Mouse (Mus musculus): ENCODE results near the gene Med28. TPM values are rescaled to one million over a fixed set of nuclear protein-coding genes. Genes with fewer than 3 reads are reported as not detected.

Gene Med28
- 129 and 133 TPM in 2 replicates for polyA plus RNA-seq (2015; fragmentation: Nextera tagmentation; extraction: Ambion mirVana)

DNA sequence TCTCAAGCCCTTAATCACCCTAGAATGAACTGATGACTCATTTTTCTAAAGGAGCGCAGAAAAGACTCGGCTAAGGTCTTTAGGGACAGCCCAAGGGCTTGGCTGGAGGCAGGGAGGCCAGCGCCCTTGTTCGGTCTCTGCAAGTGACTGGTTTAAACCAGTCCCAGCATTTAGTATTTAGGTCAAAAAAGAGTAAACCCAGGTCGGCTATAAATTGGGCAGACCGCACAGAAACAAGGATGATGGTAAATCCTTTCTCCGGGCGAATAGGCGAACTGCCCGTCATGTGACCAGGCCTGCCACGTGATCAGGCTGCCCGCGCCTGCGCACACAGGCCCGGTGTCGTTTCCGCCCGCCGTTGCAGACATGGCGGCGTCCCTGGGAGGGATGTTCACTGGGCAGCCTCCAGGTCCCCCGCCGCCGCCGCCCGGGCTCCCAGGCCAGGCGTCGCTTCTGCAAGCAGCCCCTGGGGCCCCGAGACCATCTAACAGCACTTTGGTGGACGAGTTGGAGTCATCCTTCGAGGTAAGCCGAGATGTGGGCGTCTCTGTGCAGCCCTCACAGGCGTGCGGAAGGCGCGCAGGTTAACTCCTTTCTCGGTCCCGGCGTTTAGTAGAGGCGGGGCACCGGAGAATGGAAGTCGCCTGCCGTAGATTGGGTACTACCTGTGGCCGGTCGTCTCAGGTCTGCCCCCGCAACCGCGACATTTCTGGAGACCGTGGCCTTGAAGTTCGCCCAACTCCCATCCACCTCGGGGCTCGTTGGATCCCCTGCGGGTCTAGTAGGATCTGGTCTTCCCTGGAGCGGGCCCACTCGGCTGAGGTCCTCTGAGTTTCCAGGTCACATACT is at the start of gene Med28:
TSS of gene Med28 (plus strand) at position 270 of the 849 bp plus-strand sequence.
- 2% methylated on average over 56 of the region's 56 CpGs for WGBS (ENCODE audit: insufficient replicate concordance)
- H3K9ac ChIP-seq, result peak within 1 kb of the TSS; percentile 83
- ATAC-seq (ENCODE audit: low read depth), result peak; percentile 93

DNA sequence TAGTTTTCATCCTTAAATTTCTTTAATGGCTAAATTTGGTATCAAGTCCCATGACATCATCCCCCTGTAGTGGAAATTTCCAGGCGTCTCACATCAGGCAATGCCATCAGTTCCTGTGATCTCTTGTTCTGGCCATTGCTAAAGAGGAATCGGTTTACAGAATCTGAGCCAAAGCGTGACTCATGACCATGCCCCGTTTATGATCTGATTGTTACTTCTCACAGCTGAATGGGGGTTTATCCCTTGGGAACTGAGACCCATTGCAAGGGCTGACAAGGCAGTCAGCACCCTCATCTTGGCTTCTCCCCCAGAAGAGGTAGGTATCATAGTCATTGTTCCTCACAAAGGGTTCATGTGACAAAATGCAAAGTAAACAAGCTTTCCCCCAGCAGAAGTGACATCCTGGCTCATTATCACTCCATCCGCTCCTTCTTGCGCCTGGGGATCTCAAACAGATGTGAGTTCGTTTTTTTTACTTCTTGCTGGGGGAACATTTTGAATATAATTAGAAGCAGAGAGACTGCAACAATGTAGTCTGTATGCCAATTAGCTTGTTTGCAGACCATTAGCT is 47.1 kb upstream of the Med28 start:
- no peak overlapping the region for H3K27ac ChIP-seq
- no peaks in the 10 kb centered on the region for H3K4me1 ChIP-seq (replicated peaks)
- no peak for ATAC-seq (ENCODE audit: low read depth)
- H3K9ac ChIP-seq, result no peak overlapping the region
- H3K36me3 ChIP-seq, result no peaks in the 10 kb centered on the region
- H3K9me3 ChIP-seq (replicated peaks), result no peaks in the 10 kb centered on the region
- no peak overlapping the region for H3K4me3 ChIP-seq (replicated peaks)
- 23% methylated on average over 7 of the region's 7 CpGs for WGBS (ENCODE audit: insufficient replicate concordance)
- no peaks in the 10 kb centered on the region for H3K27me3 ChIP-seq
- no peak overlapping the region for H3K4me2 ChIP-seq
- DNase-seq, result no peak

More for the DNA sequence above, at the start of gene Med28:
- Histone ChIP-seq H3K36me3 (peaks cover 18% of the 10 kb centered on the region), H3K4me2 (peak within 1 kb of the TSS; percentile 88), H3K27me3 (no peaks in the 10 kb centered on the region), H3K4me1 (replicated peaks) (peaks cover 18% of the 10 kb centered on the region), H3K9me3 (replicated peaks) (no peaks in the 10 kb centered on the region), H3K27ac (peak within 1 kb of the TSS; percentile 70), H3K4me3 (replicated peaks) (peak within 1 kb of the TSS; percentile 80)
- DNase-seq, result peak; percentile 89

GRCm38 (mm10) chr5:45473521-45473920 is 46.5 kb upstream of the Med28 start:
- Histone ChIP-seq H3K9ac (no peak overlapping the region), H3K4me2 (no peak overlapping the region), H3K4me3 (replicated peaks) (no peak overlapping the region), H3K4me1 (replicated peaks) (no peaks in the 10 kb centered on the region), H3K27me3 (no peaks in the 10 kb centered on the region), H3K36me3 (no peaks in the 10 kb centered on the region), H3K9me3 (replicated peaks) (no peaks in the 10 kb centered on the region), H3K27ac (no peak overlapping the region)
- WGBS (ENCODE audit: insufficient replicate concordance), result 84% methylated on average over 1 of the region's 1 CpGs
- DNase-seq, result no peak
- ATAC-seq (ENCODE audit: low read depth), result no peak

- no peak overlapping the region for H3K4me2 ChIP-seq
- H3K9ac ChIP-seq, result no peak overlapping the region
- ATAC-seq (ENCODE audit: low read depth), result no peak
- no peaks in the 10 kb centered on the region for H3K4me1 ChIP-seq (replicated peaks)
- H3K9me3 ChIP-seq (replicated peaks), result no peaks in the 10 kb centered on the region
- H3K27me3 ChIP-seq, result no peaks in the 10 kb centered on the region
- no peak overlapping the region for H3K27ac ChIP-seq
- WGBS (ENCODE audit: insufficient replicate concordance), result 22% methylated on average over 6 of the region's 6 CpGs
- no peak overlapping the region for H3K4me3 ChIP-seq (replicated peaks)
- no peaks in the 10 kb centered on the region for H3K36me3 ChIP-seq
- DNase-seq, result no peak
Observed at GRCm38 (mm10) chr5:45474215-45474614, 45.8 kb upstream of the Med28 start.

- no peak overlapping the region for H3K4me2 ChIP-seq
- ATAC-seq (ENCODE audit: low read depth), result no peak
- H3K27me3 ChIP-seq, result 0 out of 2 replicates have a peak, but pooled peaks cover 3% of the 10 kb centered on the region
- no peak for DNase-seq
- WGBS (ENCODE audit: insufficient replicate concordance), result 49% methylated on average over 3 of the region's 4 CpGs
- no peaks in the 10 kb centered on the region for H3K9me3 ChIP-seq (replicated peaks)
- no peaks in the 10 kb centered on the region for H3K36me3 ChIP-seq
- no peak overlapping the region for H3K4me3 ChIP-seq (replicated peaks)
- H3K4me1 ChIP-seq (replicated peaks), result no peaks in the 10 kb centered on the region
- no peak overlapping the region for H3K27ac ChIP-seq
- H3K9ac ChIP-seq, result no peak overlapping the region
Observed at GRCm38 (mm10) chr5:45474758-45475157, 45.3 kb upstream of the Med28 start.

DNA sequence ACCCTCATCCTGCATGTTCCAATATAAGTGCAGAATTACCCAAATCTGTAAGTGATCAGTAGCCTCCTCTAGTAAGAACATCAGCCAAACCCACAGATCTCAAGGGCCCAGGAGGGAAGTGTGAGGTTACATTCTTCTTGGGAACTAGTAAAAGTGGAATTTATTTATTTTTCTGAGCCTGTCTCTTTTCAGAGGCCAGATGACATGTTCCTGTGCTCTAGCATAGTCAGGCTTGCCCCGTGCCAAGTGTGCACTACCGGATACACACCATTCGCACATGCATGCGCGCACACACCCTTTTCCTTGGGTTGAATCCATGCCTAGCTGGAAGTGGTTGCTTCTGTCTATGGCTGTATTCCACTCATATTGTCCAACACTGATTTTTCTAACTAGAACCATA is 44.3 kb upstream of the Med28 start:
- Histone ChIP-seq H3K4me2 (no peak overlapping the region), H3K4me1 (replicated peaks) (no peaks in the 10 kb centered on the region), H3K27ac (no peak overlapping the region), H3K27me3 (0 out of 2 replicates have a peak, but pooled peaks cover 3% of the 10 kb centered on the region), H3K9me3 (replicated peaks) (no peaks in the 10 kb centered on the region), H3K4me3 (replicated peaks) (no peak overlapping the region), H3K9ac (no peak overlapping the region), H3K36me3 (no peaks in the 10 kb centered on the region)
- 90% methylated on average over 5 of the region's 5 CpGs for WGBS (ENCODE audit: insufficient replicate concordance)
- ATAC-seq (ENCODE audit: low read depth), result no peak
- no peak for DNase-seq

DNA sequence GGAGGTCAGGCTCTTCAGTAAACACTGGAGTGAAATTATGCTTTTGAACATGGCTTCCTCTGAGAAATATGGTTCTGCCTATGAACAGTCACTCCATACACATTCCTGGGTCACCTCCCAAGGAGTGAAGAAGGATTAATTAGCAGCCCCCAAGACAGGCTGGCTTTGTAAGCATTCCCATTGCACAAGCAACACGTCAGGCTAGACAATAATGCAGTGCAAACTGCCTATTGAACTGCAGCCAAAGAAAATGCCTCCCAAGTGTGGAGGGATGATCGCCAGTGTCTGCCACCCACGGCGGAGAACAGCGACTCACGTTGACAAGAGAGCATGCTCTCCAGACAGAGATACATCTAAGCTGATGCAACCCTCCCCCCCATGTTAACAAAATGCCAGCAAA is 43.7 kb upstream of the Med28 start:
- Histone ChIP-seq H3K27ac (no peak overlapping the region), H3K9ac (no peak overlapping the region), H3K9me3 (replicated peaks) (no peaks in the 10 kb centered on the region), H3K36me3 (no peaks in the 10 kb centered on the region), H3K4me2 (no peak overlapping the region), H3K27me3 (0 out of 2 replicates have a peak, but pooled peaks cover 3% of the 10 kb centered on the region), H3K4me1 (replicated peaks) (no peaks in the 10 kb centered on the region), H3K4me3 (replicated peaks) (no peak overlapping the region)
- WGBS (ENCODE audit: insufficient replicate concordance), result 62% methylated on average over 6 of the region's 6 CpGs
- DNase-seq (no peak), ATAC-seq (ENCODE audit: low read depth) (no peak)

DNA sequence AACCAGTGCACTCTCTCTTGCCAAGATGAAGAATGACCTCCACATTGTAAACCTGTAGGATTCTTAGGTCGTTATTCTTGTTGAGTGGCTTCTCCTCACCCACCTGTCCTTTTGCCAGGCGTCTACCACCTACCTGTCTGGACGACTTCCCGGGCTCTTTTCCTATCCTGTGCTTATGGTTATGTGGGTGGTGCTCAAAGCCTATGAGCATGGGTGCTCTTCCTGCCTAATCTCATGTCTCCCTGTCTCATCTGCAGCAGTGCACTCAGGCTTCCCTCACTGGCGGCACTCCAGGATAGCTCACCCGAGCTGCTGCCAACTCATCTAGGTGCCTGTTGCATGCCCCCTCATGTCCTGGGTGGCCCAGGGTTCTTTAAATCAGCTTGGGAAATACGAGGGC is 42.4 kb upstream of the Med28 start:
- H3K9me3 ChIP-seq (replicated peaks), result no peaks in the 10 kb centered on the region
- H3K27me3 ChIP-seq, result 0 out of 2 replicates have a peak, but pooled peaks cover 3% of the 10 kb centered on the region
- no peaks in the 10 kb centered on the region for H3K4me1 ChIP-seq (replicated peaks)
- DNase-seq, result no peak
- H3K36me3 ChIP-seq, result no peaks in the 10 kb centered on the region
- ATAC-seq (ENCODE audit: low read depth), result no peak
- WGBS (ENCODE audit: insufficient replicate concordance), result 65% methylated on average over 7 of the region's 7 CpGs
- H3K27ac ChIP-seq, result no peak overlapping the region
- H3K4me3 ChIP-seq (replicated peaks), result no peak overlapping the region
- H3K9ac ChIP-seq, result no peak overlapping the region
- H3K4me2 ChIP-seq, result no peak overlapping the region

DNA sequence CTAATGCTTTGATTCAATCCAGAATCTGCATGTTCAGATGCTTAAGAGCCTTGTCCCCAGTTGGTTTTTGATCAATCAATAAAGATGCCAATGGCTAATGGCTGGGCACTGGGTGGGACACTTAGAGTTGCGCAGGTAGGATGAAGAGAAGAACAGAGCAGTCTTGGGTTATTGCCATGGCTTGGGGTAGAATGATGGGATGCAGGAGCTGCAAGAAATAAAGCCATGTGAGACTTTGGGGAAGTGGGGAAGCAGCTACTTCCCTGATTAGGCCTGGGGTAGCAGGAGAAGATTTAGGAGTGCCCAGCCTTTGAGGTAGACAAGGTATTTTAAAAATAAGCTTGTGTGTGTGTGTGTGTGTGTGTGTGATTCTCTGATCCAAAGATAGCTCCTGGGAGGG is 40.0 kb upstream of the Med28 start:
- DNase-seq, result no peak
- Histone ChIP-seq H3K36me3 (no peaks in the 10 kb centered on the region), H3K4me3 (replicated peaks) (no peak overlapping the region), H3K4me2 (no peak overlapping the region), H3K4me1 (replicated peaks) (no peaks in the 10 kb centered on the region), H3K9me3 (replicated peaks) (no peaks in the 10 kb centered on the region), H3K27ac (no peak overlapping the region), H3K27me3 (0 out of 2 replicates have a peak, but pooled peaks cover 3% of the 10 kb centered on the region), H3K9ac (no peak overlapping the region)
- 56% methylated on average over 1 of the region's 1 CpGs for WGBS (ENCODE audit: insufficient replicate concordance)
- ATAC-seq (ENCODE audit: low read depth), result no peak

GRCm38 (mm10) chr5:45481125-45481524 is 38.9 kb upstream of the Med28 start:
- 0 out of 2 replicates have a peak, but pooled peaks cover 3% of the 10 kb centered on the region for H3K27me3 ChIP-seq
- no peaks in the 10 kb centered on the region for H3K9me3 ChIP-seq (replicated peaks)
- ATAC-seq (ENCODE audit: low read depth) (no peak), DNase-seq (no peak)
- no peak overlapping the region for H3K4me2 ChIP-seq
- H3K27ac ChIP-seq, result no peak overlapping the region
- no peaks in the 10 kb centered on the region for H3K36me3 ChIP-seq
- H3K9ac ChIP-seq, result no peak overlapping the region
- no peak overlapping the region for H3K4me3 ChIP-seq (replicated peaks)
- no peaks in the 10 kb centered on the region for H3K4me1 ChIP-seq (replicated peaks)
- 67% methylated on average over 2 of the region's 2 CpGs for WGBS (ENCODE audit: insufficient replicate concordance)

- ATAC-seq (ENCODE audit: low read depth) (no peak), DNase-seq (no peak)
- H3K4me2 ChIP-seq, result no peak overlapping the region
- H3K4me1 ChIP-seq (replicated peaks), result no peaks in the 10 kb centered on the region
- no peak overlapping the region for H3K4me3 ChIP-seq (replicated peaks)
- 40% methylated on average over 3 of the region's 3 CpGs for WGBS (ENCODE audit: insufficient replicate concordance)
- H3K9me3 ChIP-seq (replicated peaks), result no peaks in the 10 kb centered on the region
- H3K27ac ChIP-seq, result no peak overlapping the region
- H3K9ac ChIP-seq, result no peak overlapping the region
- no peaks in the 10 kb centered on the region for H3K36me3 ChIP-seq
- H3K27me3 ChIP-seq, result 0 out of 2 replicates have a peak, but pooled peaks cover 3% of the 10 kb centered on the region
Observed at GRCm38 (mm10) chr5:45482607-45483006, 37.4 kb upstream of the Med28 start.

Measured in liver, embryonic 13.5 days (tissue).